In genomic region chr10:5551382-5551781, GRCm38 (mm10) we compare ENCODE assay signal across 7 mouse cellular contexts. TPM values are rescaled to one million over a fixed set of nuclear protein-coding genes. Genes with fewer than 3 reads are reported as not detected.
DNase-seq lines count a peak whose midpoint lies in the region; ATAC-seq and TF ChIP-seq lines count a peak whose summit lies in the region.

Gene Syne1 (minus strand): TSS chr10:5551482.

- 55% methylated on average over 5 of the region's 5 CpGs for WGBS in forebrain, embryonic 15.5 days
- WGBS in hindbrain, embryonic 12.5 days = 72% methylated on average over 5 of the region's 5 CpGs
- WGBS in liver, embryonic 14.5 days (ENCODE audit: insufficient replicate concordance) = 64% methylated on average over 5 of the region's 5 CpGs

- H3K4me2 ChIP-seq in forebrain, embryonic 15.5 days (replicated peaks) = peak within 1 kb of the TSS; percentile 88
- H3K4me2 ChIP-seq in hindbrain, embryonic 12.5 days (replicated peaks) = peak within 1 kb of the TSS; percentile 95
- peak within 1 kb of the TSS; percentile 62 for H3K4me2 ChIP-seq in liver, embryonic 14.5 days (ENCODE audit: low read depth)

- ATAC-seq in G1E (ENCODE audit: extremely low read depth, insufficient number of reproducible peaks, low FRiP score, poor library complexity, severe bottlenecking) = no peak
- ATAC-seq in forebrain, embryonic 15.5 days (replicated peaks) = no peak
- no peak for ATAC-seq in hindbrain, embryonic 12.5 days (ENCODE audit: low FRiP score)
- ATAC-seq in liver, embryonic 14.5 days (ENCODE audit: insufficient read depth) = no peak

- peak within 1 kb of the TSS; percentile 59 for H3K9ac ChIP-seq in forebrain, embryonic 15.5 days (replicated peaks)
- H3K9ac ChIP-seq in hindbrain, embryonic 12.5 days = peak within 1 kb of the TSS; percentile 70
- H3K9ac ChIP-seq in liver, embryonic 14.5 days (replicated peaks) = peak within 1 kb of the TSS; percentile 9; the same call in 1 of the 2 replicates

- TF ChIP-seq EP300 in liver, embryonic 14.5 days (IDR thresholded peaks at IDR 0.05; ENCODE audit: low read depth) = no peak

- peaks cover 22% of the 10 kb centered on the region for H3K4me1 ChIP-seq in E14TG2a.4 (replicated peaks; ENCODE audit: low read depth, low read length)
- no peaks in the 10 kb centered on the region for H3K4me1 ChIP-seq in G1E (ENCODE audit: insufficient read depth, low read depth, low read length)
- H3K4me1 ChIP-seq in forebrain, embryonic 15.5 days = peaks cover 9% of the 10 kb centered on the region
- peaks cover 7% of the 10 kb centered on the region for H3K4me1 ChIP-seq in hindbrain, embryonic 12.5 days
- H3K4me1 ChIP-seq in liver, embryonic 14.5 days (replicated peaks; ENCODE audit: control insufficient read depth in 2 of 2, insufficient read depth in 2 of 2, low read length in 1 of 2) = no peaks in the 10 kb centered on the region

- H3K36me3 ChIP-seq in E14TG2a.4 (ENCODE audit: insufficient read depth, low read length) (no peaks in the 10 kb centered on the region), G1E (replicated peaks) (no peaks in the 10 kb centered on the region)
- no peaks in the 10 kb centered on the region for H3K36me3 ChIP-seq in forebrain, embryonic 15.5 days
- H3K36me3 ChIP-seq in hindbrain, embryonic 12.5 days = no peaks in the 10 kb centered on the region
- no peaks in the 10 kb centered on the region for H3K36me3 ChIP-seq in liver, embryonic 14.5 days (replicated peaks; ENCODE audit: control insufficient read depth, insufficient read depth, low read depth)

- H3K9me3 ChIP-seq in E14TG2a.4 (ENCODE audit: low read length) = no peaks in the 10 kb centered on the region
- no peaks in the 10 kb centered on the region for H3K9me3 ChIP-seq in G1E (replicated peaks)
- H3K9me3 ChIP-seq in forebrain, embryonic 15.5 days = no peaks in the 10 kb centered on the region
- H3K9me3 ChIP-seq in hindbrain, embryonic 12.5 days (replicated peaks) = no peaks in the 10 kb centered on the region
- no peaks in the 10 kb centered on the region for H3K9me3 ChIP-seq in liver, embryonic 14.5 days (ENCODE audit: control insufficient read depth, low read length)

- H3K27me3 ChIP-seq in E14TG2a.4 (ENCODE audit: insufficient read depth, low read length) (peaks cover 11% of the 10 kb centered on the region), G1E (ENCODE audit: insufficient read depth, low read length) (peaks cover 11% of the 10 kb centered on the region; the same call in 1 of the 2 replicates)
- H3K27me3 ChIP-seq in forebrain, embryonic 15.5 days = peaks cover 4% of the 10 kb centered on the region; the same call in 1 of the 2 replicates
- peaks cover 3% of the 10 kb centered on the region; the same call in 1 of the 2 replicates for H3K27me3 ChIP-seq in hindbrain, embryonic 12.5 days
- H3K27me3 ChIP-seq in liver, embryonic 14.5 days (ENCODE audit: control insufficient read depth, insufficient read depth, low read length) = no peaks in the 10 kb centered on the region; the same call in 1 of the 2 replicates

- no peak for DNase-seq in G1E (ENCODE audit: low spot score)
- DNase-seq in liver, embryonic 14.5 days (ENCODE audit: low read depth in 3 of 3, low spot score in 3 of 3) = no peak
- no peak for DNase-seq in right cerebral cortex, postnatal 25 days
- DNase-seq in kidney, adult 18-20 months = no peak

- peak within 1 kb of the TSS; percentile 84 for H3K4me3 ChIP-seq in E14TG2a.4 (replicated peaks; ENCODE audit: low read length)
- peak within 1 kb of the TSS; percentile 14; the same call in 1 of the 2 replicates for H3K4me3 ChIP-seq in G1E (ENCODE audit: low read depth, low read length)
- H3K4me3 ChIP-seq in forebrain, embryonic 15.5 days = peak within 1 kb of the TSS; percentile 49
- peak within 1 kb of the TSS; percentile 59 for H3K4me3 ChIP-seq in hindbrain, embryonic 12.5 days
- H3K4me3 ChIP-seq in liver, embryonic 14.5 days (ENCODE audit: insufficient read depth in 1 of 2, low read depth in 2 of 2, low read length in 2 of 2) = peak within 1 kb of the TSS; percentile 47 to 57

- TF ChIP-seq CTCF in E14TG2a.4 (conservative IDR thresholded peaks at IDR 0.05; ENCODE audit: low read length) (no peak), G1E (IDR thresholded peaks at IDR 0.05; ENCODE audit: low read depth, low read length) (no peak)
- no peak for TF ChIP-seq CTCF in liver, embryonic 14.5 days (IDR thresholded peaks at IDR 0.05; ENCODE audit: low read depth)

- peak within 1 kb of the TSS; percentile 55 for H3K27ac ChIP-seq in forebrain, embryonic 15.5 days (replicated peaks)
- no peak within 1 kb of the TSS for H3K27ac ChIP-seq in hindbrain, embryonic 12.5 days
- H3K27ac ChIP-seq in liver, embryonic 14.5 days = no peak within 1 kb of the TSS

RNA-seq across cellular contexts. Expression of gene Syne1, which starts in this region (rescaled TPM):
- total RNA-seq in G1E (2014; fragmentation: Nextera tagmentation) (76.7 and 85.0 TPM in 2 replicates), G1E (2017) (51.9 and 59.1 TPM in 2 replicates)
- polyA plus RNA-seq in G1E (2012) = 7.6 and 10.8 TPM in 2 replicates
- 4.9 and 5.2 TPM in 2 replicates for polyA plus RNA-seq in forebrain, embryonic 15.5 days (2015; fragmentation: Nextera tagmentation; extraction: Ambion mirVana)
- 6.8 and 7.0 TPM in 2 replicates for polyA plus RNA-seq in hindbrain, embryonic 12.5 days (2016; fragmentation: Nextera tagmentation; extraction: Ambion mirVana)
- 2.6 and 3.1 TPM in 2 replicates for polyA plus RNA-seq in liver, embryonic 14.5 days (2012; rRNA removed)
- polyA plus RNA-seq in liver, embryonic 14.5 days (2014; fragmentation: Nextera tagmentation; extraction: Ambion mirVana) = 3.1 and 3.6 TPM in 2 replicates

Comparison
In these comparisons a context has a peak if more than half of its experiments do, and no peak if none do; other contexts are left out.
1. H3K4me3 ChIP-seq: peak in every context shown above with its lines; median percentile 84 in E14TG2a.4; 59 in hindbrain, embryonic 12.5 days; 52 in liver, embryonic 14.5 days; 49 in forebrain, embryonic 15.5 days; 14 in G1E.
2. H3K9ac ChIP-seq: peak in every context shown above with its lines; median percentile 70 in hindbrain, embryonic 12.5 days; 59 in forebrain, embryonic 15.5 days; 9 in liver, embryonic 14.5 days.